Mouse (Mus musculus) E14TG2a.4 (cell line): ENCODE results near the gene Disc1.

Source experiments
- CTCF ChIP-seq: conservative IDR thresholded peaks from 2 replicates; pipeline ENCODE4 v1.5.1; 2014; ENCODE audit warnings: low read length
- POU5F1 ChIP-seq: IDR thresholded peaks from 2 replicates; pipeline ENCODE4 v1.6.1; 2014; ENCODE audit warnings: low read length, borderline replicate concordance

DNA sequence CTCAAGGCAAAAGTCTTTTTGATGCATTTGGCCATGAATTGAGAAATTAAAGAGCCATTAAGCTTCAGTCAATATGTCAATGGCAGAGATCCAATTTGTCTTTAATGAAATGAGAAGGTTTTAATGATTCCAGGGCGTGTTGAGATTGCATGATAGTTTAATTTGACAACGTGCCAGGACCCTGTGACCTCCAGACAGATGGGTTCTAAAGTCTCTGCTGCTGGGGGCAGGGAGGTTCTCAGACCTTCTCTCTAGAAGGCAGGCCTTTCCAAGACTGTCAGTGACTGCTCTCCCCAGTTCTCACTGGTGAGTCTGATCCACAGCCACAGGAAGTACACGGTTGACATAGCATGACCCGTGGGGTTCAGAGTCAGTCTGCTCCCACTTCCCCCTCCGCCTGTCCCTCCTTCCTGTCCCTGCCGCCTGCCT, 170.3 kb downstream of the Disc1 start:
- TF ChIP-seq CTCF (no peak), POU5F1 (no peak)
